Mouse (Mus musculus) stomach, embryonic 14.5 days (tissue): Measurements from ENCODE around the gene Icos. TPM values are rescaled to one million over a fixed set of nuclear protein-coding genes. Genes with fewer than 3 reads are reported as not detected.

ENCODE experiments used
- ATAC-seq: fragments of 200-750 bp; cut with Nextera tagmentation; 2 replicates; pipeline ENCODE4 v1.8.0; 2017; ENCODE audit warnings: low read depth, moderate TSS enrichment; ENCODE audit not compliant: insufficient number of reproducible peaks, insufficient read depth, low FRiP score
- H3K27ac ChIP-seq: fragments of 300-500 bp; sonication (generic); 2 replicates; pipeline ENCODE4 v1.5.1; 2014; ENCODE audit warnings: mild to moderate bottlenecking, low read length, moderate library complexity, mixed read lengths
- H3K27me3 ChIP-seq: fragments of 300-500 bp; sonication (generic); 2 replicates; pipeline ENCODE4 v1.6.1; 2014; ENCODE audit warnings: low read length, control low read depth, mixed read lengths; ENCODE audit not compliant: control insufficient read depth, insufficient read depth
- H3K36me3 ChIP-seq: fragments of 300-500 bp; sonication (generic); 2 replicates; pipeline ENCODE4 v1.6.1; 2014; ENCODE audit warnings: mild to moderate bottlenecking, control low read depth, low read length, moderate library complexity, mixed read lengths; ENCODE audit not compliant: control insufficient read depth, insufficient read depth
- H3K4me1 ChIP-seq: fragments of 300-500 bp; sonication (generic); 2 replicates; pipeline ENCODE4 v1.6.1; 2014; ENCODE audit warnings: low read length, control low read depth, mixed read lengths; ENCODE audit not compliant: control insufficient read depth, insufficient read depth
- H3K4me2 ChIP-seq: fragments of 300-500 bp; sonication (generic); replicated peaks from 2 replicates; pipeline ENCODE4 v1.6.1; 2014; ENCODE audit warnings: low read depth, low read length, control low read depth
- H3K4me3 ChIP-seq: fragments of 300-500 bp; sonication (generic); 2 replicates; pipeline ENCODE4 v1.5.1; 2014; ENCODE audit warnings: low read depth, low read length, control low read depth
- H3K9ac ChIP-seq: fragments of 300-500 bp; sonication (generic); replicated peaks from 2 replicates; pipeline ENCODE4 v1.6.1; 2014; ENCODE audit warnings: low read depth, mild to moderate bottlenecking, control low read depth, low read length, moderate library complexity, mixed read lengths
- H3K9me3 ChIP-seq: fragments of 300-500 bp; sonication (generic); 2 replicates; pipeline ENCODE4 v1.6.1; 2016; ENCODE audit warnings: low read depth, low read length, control low read depth; ENCODE audit not compliant: control insufficient read depth
- WGBS: fragments of 180-500 bp; shearing (Covaris S2); extraction: QIAGEN DNeasy Blood & Tissue Kit; methylation state at CpG from one replicate; pipeline ENCODE4 v1.1.7; 2014; 5-methylcytosine and 5-hydroxymethylcytosine counted together
- polyA plus RNA-seq: library from polyadenylated mRNA; unstranded; fragments of >200 nt; fragmentation: Nextera tagmentation; extraction: Ambion mirVana; gene quantifications from 2 replicates; pipeline ENCODE4 v1.2.1, GENCODE M21; 2014

Gene Icos
- polyA plus RNA-seq, 1 experiment from 2014 or later, result 0.30 TPM

- H3K4me3 ChIP-seq, result no peak overlapping the region
- H3K36me3 ChIP-seq, result no peaks in the 10 kb centered on the region
- no peak overlapping the region for H3K9ac ChIP-seq
- H3K4me1 ChIP-seq, result no peaks in the 10 kb centered on the region
- H3K27ac ChIP-seq, result no peak overlapping the region
- no peaks in the 10 kb centered on the region for H3K9me3 ChIP-seq
- no peaks in the 10 kb centered on the region for H3K27me3 ChIP-seq
- H3K4me2 ChIP-seq, result no peak overlapping the region
- no peak for ATAC-seq
- 96% methylated on average over 3 of the region's 3 CpGs for WGBS
Measured at GRCm38 (mm10) chr1:60955186-60955585, 22.5 kb upstream of the Icos start.

- Histone ChIP-seq H3K27ac (no peak overlapping the region), H3K9ac (no peak overlapping the region), H3K27me3 (no peaks in the 10 kb centered on the region), H3K4me3 (no peak overlapping the region), H3K9me3 (no peaks in the 10 kb centered on the region), H3K36me3 (no peaks in the 10 kb centered on the region), H3K4me2 (no peak overlapping the region), H3K4me1 (no peaks in the 10 kb centered on the region)
- 78% methylated on average over 6 of the region's 6 CpGs for WGBS
- no peak for ATAC-seq
Measured at GRCm38 (mm10) chr1:60956196-60956595, 21.5 kb upstream of the Icos start.

- H3K27ac ChIP-seq, result no peak overlapping the region
- H3K9ac ChIP-seq, result no peak overlapping the region
- no peaks in the 10 kb centered on the region for H3K4me1 ChIP-seq
- H3K27me3 ChIP-seq, result no peaks in the 10 kb centered on the region
- no peaks in the 10 kb centered on the region for H3K9me3 ChIP-seq
- no peak overlapping the region for H3K4me2 ChIP-seq
- H3K4me3 ChIP-seq, result no peak overlapping the region
- WGBS, result 80% methylated on average over 1 of the region's 1 CpGs
- no peaks in the 10 kb centered on the region for H3K36me3 ChIP-seq
- ATAC-seq, result no peak
Measured at GRCm38 (mm10) chr1:60958287-60958686, 19.4 kb upstream of the Icos start.

- Histone ChIP-seq H3K4me3 (no peak overlapping the region), H3K4me2 (no peak overlapping the region), H3K9me3 (no peaks in the 10 kb centered on the region), H3K27ac (no peak overlapping the region), H3K4me1 (no peaks in the 10 kb centered on the region), H3K9ac (no peak overlapping the region), H3K36me3 (no peaks in the 10 kb centered on the region), H3K27me3 (no peaks in the 10 kb centered on the region)
- WGBS, result 84% methylated on average over 4 of the region's 4 CpGs
- ATAC-seq, result no peak
Measured at GRCm38 (mm10) chr1:60959246-60959645, 18.5 kb upstream of the Icos start.

GRCm38 (mm10) chr1:60960451-60960850, 17.3 kb upstream of the Icos start:
- Histone ChIP-seq H3K4me3 (no peak overlapping the region), H3K9ac (no peak overlapping the region), H3K27me3 (no peaks in the 10 kb centered on the region), H3K9me3 (no peaks in the 10 kb centered on the region), H3K4me1 (no peaks in the 10 kb centered on the region), H3K36me3 (no peaks in the 10 kb centered on the region), H3K27ac (no peak overlapping the region), H3K4me2 (no peak overlapping the region)
- WGBS, result 69% methylated on average over 11 of the region's 11 CpGs
- no peak for ATAC-seq

- 21% methylated on average over 4 of the region's 4 CpGs for WGBS
- ATAC-seq, result no peak
- no peaks in the 10 kb centered on the region for H3K9me3 ChIP-seq
- H3K9ac ChIP-seq, result no peak overlapping the region
- no peak overlapping the region for H3K27ac ChIP-seq
- no peak overlapping the region for H3K4me3 ChIP-seq
- H3K4me1 ChIP-seq, result no peaks in the 10 kb centered on the region
- H3K4me2 ChIP-seq, result no peak overlapping the region
- no peaks in the 10 kb centered on the region for H3K27me3 ChIP-seq
- no peaks in the 10 kb centered on the region for H3K36me3 ChIP-seq
Measured at GRCm38 (mm10) chr1:60961080-60961479, 16.6 kb upstream of the Icos start.

GRCm38 (mm10) chr1:60962095-60962494, 15.6 kb upstream of the Icos start:
- Histone ChIP-seq H3K27ac (no peak overlapping the region), H3K4me3 (no peak overlapping the region), H3K36me3 (no peaks in the 10 kb centered on the region), H3K9me3 (no peaks in the 10 kb centered on the region), H3K27me3 (no peaks in the 10 kb centered on the region), H3K4me1 (no peaks in the 10 kb centered on the region), H3K9ac (no peak overlapping the region), H3K4me2 (no peak overlapping the region)
- WGBS, result 88% methylated on average over 4 of the region's 4 CpGs
- ATAC-seq, result no peak

GRCm38 (mm10) chr1:60967521-60967920, 10.2 kb upstream of the Icos start:
- H3K4me2 ChIP-seq, result no peak overlapping the region
- no peaks in the 10 kb centered on the region for H3K36me3 ChIP-seq
- no peaks in the 10 kb centered on the region for H3K27me3 ChIP-seq
- no peak for ATAC-seq
- WGBS, result 31% methylated on average over 2 of the region's 2 CpGs
- H3K4me3 ChIP-seq, result no peak overlapping the region
- no peak overlapping the region for H3K9ac ChIP-seq
- no peak overlapping the region for H3K27ac ChIP-seq
- H3K9me3 ChIP-seq, result no peaks in the 10 kb centered on the region
- no peaks in the 10 kb centered on the region for H3K4me1 ChIP-seq

GRCm38 (mm10) chr1:60970846-60971245, 6.9 kb upstream of the Icos start:
- Histone ChIP-seq H3K4me1 (no peaks in the 10 kb centered on the region), H3K27me3 (no peaks in the 10 kb centered on the region), H3K9me3 (no peaks in the 10 kb centered on the region), H3K9ac (no peak overlapping the region), H3K4me2 (no peak overlapping the region), H3K4me3 (no peak overlapping the region), H3K27ac (no peak overlapping the region), H3K36me3 (no peaks in the 10 kb centered on the region)
- ATAC-seq, result no peak
- 66% methylated on average over 1 of the region's 1 CpGs for WGBS
